Mouse (Mus musculus): ENCODE measurements around the gene Brd3.

Gene Brd3

DNA sequence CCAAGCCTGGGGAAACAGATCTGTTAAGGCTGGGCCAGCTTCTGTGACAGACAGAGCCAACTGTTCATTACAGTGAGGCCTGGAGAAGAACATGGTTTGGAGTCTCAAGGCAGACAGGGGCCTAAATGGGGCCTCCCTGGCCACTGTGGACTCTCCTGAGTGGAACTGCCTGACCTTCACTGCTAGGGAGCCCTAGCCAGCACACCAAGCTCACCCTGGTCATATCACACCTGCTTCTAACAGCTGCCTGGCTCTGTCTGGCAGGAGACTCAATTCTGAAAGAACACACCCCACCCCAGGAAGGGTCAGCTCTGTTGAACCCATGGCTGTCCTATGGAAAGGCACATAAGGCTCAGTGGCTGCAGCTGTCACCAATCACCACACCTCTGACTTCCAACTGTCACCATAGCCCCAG, 36.3 kb downstream of the Brd3 start:
- DNase-seq (ENCODE audit: low spot score in 2 of 2) = no peak

DNA sequence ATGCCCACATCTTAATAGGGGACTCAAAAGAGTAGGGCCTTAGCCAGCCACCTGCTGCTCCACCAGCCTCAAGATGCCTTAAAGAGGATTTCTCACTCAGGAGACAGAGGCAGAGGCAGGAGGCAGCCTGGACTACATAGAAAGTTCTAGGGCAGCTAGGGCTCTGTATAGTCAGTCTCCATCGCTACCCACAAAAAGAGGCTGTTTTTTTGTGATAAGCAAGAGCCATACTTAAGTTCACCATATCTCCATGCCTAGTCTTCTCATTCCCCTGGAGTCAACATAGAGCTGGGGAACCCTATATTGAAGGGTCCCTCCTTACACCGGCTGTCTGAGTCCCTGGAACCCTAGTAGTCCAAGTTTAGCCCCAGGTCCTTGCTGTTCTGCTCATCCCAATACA, 36.9 kb downstream of the Brd3 start:
- no peak for DNase-seq (ENCODE audit: low spot score in 2 of 2)

DNA sequence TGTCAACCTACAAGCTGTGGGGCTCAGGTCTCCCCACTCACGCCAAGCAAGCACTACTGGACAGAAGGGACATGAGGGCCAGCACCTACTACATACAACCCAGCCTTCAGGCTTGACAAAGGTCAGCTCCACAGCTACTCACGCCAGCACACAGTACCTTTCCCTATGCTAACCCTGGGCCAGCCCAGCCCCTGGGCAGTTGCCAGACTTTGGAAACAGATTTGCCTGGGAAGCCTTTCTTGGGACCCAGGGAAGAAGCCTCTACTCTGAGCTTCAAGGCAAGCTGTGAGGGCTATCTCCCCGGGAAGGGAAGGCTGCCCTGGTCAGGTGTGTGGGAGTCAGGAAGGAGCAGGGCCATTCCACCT, 37.5 kb downstream of the Brd3 start:
- no peak for DNase-seq (ENCODE audit: low spot score in 2 of 2)

DNA sequence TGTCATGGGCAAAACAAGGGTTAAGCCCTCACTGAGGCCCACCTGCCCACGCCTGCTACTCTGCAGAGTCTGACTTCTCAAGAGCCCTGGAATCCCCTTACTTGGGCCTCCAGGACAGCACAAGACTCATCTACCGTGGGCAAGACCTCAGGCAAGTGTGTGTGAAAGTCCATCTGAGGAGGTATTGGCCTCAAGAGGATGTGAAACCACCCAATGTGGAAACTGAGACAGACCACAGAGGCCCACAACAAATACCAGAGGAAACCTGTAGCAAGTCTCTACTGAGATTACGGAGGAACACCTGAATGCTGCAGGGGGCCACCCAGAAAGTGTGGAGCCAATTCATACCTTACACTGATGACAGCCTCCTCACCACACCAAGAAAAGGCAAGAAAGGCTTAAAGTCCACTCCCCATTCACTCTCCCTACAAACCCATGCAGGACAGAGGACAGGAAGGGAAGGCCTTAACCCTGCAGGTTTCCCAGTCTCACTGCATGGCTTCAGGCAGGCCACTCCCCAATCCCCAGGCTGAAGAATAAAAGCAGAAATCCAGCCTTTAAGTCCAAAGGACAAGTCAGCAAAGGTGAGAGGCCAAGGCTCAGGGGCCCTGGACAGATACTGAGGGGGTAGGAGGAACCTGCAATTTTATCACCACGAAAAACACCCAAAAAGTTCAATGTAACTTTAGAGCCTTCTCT, 38.0 kb downstream of the Brd3 start:
- no peak for DNase-seq (ENCODE audit: low spot score in 2 of 2)

DNA sequence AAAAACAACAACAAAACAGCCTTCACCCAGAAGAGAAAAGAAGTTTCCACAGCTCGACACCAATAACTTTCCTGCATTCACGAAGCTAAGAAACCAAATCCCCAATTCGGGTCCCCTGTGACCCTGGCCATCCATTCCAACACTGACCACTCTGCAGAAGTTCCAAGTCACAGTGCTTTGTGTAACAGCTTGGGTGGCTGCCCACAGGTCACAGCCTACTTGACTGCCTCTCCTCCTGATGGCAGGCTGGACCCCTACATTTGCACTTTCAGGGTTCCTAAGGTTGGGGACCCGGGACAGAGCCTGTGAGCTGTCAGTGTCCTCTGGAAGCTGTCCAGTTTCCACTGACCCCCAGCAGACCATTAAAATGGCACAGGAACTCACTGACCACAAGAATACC, 44.6 kb downstream of the Brd3 start:
- DNase-seq (ENCODE audit: low spot score in 2 of 2) = no peak

DNA sequence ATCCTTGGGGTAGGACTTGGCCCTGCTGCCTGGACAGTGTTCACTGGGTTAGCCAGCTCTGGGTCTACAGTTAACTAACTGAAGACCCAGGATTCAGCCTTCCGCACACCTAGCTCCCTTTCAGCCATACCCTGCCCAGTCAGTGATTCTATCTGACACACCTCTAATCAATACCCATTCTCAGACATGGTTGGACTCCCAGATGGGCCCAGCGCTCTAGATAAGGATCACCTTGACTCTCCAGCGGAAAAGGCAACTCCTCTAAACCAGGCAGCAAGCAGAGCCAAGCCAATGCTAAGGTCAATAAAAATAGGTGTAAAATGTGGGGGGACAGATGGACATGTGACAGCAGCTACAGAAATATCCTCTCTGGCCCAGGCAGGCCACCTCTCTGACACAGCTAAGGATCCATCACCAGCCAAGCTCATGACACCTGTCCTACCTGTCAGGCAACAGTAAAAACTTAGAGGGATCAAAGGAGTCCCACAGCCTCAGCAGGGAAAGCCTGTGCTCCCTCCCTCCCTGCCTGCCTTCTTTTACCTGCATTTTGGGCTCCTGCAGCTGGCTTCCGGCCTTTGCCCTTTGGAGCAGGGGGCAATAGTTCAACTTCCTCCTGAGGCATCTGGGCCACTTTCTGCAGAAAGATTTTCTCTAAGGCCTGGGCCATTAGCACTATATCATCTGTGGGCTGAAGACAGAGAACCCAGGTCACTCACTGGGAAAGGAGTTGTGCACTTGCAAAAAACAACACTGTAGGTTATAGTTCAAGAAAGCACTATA, 45.4 kb downstream of the Brd3 start:
- no peak for DNase-seq (ENCODE audit: low spot score in 2 of 2)

DNA sequence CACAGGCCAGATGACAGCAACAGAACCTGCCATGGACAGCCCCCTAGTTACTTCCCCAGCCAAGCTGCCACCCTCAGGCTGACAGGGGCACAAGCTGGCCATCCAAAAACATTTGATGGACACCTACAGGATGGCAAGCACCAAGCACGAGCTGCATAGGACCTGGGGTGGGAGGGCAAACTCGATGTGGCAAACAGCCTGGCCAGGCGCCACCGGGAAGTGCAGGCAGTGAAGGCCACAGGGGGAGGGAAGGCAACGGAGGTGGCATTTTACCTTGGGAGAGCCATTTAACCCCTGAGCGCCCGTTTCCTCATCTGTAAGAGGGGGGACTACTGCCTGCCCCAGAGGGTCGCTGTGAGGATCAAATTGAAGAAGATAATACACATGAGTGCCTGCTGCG, 46.8 kb downstream of the Brd3 start:
- DNase-seq (ENCODE audit: low spot score in 2 of 2) = no peak

DNA sequence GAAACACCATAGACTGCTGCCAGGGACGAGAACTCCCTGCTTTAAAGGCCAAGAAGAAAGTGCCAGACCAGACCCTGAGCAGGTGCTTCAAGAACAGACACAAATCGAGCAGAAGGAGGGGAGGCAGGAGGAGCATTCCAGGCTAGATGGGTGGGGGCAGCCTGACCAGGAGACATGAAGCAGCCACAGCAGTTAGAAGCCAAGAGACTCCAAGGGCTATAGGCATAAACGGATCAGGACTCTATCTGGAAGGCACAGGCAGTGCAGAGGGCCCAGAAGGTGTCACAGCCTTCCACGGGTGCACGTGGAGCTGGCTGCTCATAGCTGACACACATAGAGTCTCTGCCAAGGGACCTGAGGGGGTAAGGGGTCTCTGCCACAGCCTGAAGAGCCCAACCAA, 47.3 kb downstream of the Brd3 start:
- no peak for DNase-seq (ENCODE audit: low spot score in 2 of 2)

DNA sequence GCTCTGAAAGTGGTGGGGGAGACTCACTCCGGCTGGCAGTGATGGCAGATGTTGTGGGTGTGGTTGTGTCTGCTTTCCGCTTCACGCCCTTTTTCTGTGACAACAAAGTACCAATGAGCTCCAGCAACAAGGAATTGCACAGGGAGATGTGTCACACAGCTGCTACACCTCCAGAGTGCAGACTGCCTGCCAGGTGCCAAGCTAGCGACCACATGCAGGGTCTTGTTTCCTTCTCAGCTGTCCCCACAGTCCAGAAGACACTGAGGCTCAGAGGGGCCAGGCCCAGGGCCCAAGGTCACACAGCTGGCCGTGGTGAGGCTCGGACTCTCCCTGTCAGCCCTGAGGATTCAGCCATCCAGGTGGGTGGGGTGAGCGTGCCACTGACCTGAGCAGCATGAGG, 47.7 kb downstream of the Brd3 start:
- no peak for DNase-seq (ENCODE audit: low spot score in 2 of 2)

DNA sequence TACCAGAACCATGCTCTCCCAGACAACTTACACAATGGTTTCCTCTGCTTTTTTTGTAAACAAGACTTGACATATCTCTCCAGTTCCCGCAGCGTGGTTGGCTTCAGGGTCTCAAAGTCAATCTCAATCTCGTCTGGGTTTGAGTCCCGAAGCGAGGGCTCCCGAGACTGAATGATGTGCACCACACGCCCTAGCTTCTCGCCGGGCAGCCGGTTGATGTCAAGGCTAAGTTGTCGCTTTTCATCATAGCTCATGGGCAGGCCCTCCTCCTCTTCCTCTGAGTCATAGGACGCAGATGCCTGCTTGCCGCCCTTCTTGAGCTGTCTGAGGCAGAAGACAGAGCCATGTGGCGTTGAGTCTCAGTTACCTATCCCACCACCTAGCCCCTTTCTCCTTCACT, 57.2 kb downstream of the Brd3 start:
- DNase-seq (ENCODE audit: low spot score in 2 of 2) = no peak

DNA sequence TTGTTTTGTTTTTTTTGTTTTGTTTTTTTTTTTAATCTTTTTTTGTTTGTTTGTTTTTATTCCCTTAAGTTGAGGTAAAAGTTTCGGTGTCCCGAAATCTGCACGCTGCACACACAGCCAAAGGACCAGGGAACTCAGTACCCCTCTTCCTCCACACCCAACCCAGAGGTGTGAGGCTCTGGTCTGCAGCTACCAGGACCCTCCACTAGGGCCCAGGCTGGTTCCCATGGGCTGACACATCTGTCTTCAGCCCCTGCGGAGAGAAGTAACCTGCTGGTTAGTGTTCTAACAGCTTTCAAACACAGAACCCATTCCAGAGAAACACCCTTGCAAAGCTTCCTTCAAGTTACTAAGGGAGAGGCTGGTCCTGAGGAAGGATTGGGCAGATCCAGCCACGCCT, 59.7 kb downstream of the Brd3 start:
- no peak for DNase-seq (ENCODE audit: low spot score in 2 of 2)

DNA sequence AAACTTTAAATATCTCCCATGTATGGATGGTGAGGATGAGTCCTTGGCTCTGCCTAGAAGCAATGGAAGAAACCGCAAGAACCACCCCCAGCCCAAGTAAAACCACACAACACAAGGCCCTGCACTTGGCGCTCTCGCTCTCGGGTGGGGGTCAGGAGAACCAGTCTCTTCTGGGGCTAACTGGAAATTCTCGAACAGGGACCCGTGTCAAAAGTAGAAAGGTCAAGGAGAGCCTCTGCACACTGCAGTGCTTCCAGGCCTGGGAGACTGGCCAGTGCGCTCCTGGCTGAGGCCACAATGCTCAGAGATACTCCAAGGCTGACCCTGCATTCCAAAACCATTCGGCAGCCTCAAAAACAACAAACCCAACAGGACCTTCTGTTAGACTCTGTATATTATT, 60.6 kb downstream of the Brd3 start:
- no peak for DNase-seq (ENCODE audit: low spot score in 2 of 2)

DNA sequence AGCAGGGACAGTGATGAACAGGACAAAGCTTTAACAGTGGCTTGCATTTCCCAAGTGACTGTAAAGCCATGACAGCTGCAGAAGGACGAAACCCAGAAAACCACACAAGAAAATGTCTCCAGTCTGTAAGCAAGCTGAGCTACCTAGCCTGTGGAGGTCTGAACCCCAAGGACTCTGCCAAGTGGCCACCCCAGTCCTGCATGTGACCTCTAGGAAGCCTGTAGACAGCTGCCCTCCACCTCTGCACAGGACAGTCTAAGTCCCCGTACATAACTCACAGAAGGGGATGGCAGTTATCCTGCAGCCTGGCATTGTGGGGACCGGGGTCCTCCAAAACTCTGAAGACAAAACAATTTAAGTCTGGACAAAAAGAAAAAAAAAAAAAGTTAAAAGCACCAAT, 61.6 kb downstream of the Brd3 start:
- DNase-seq (ENCODE audit: low spot score in 2 of 2) = no peak

DNA sequence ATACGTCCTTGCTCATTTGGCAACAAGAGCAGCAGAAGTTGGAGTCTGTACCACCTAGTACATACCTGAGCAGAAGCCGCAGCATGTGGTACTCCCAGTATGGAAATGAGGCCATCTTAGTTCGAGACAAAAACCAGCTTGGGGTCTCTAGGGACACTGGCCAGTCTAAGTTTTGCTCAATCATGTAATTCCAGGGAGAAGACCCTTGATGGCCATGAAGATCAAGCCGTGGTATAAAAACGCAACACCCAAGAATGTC, 64.1 kb downstream of the Brd3 start:
- no peak for DNase-seq (ENCODE audit: low spot score in 2 of 2)

DNA sequence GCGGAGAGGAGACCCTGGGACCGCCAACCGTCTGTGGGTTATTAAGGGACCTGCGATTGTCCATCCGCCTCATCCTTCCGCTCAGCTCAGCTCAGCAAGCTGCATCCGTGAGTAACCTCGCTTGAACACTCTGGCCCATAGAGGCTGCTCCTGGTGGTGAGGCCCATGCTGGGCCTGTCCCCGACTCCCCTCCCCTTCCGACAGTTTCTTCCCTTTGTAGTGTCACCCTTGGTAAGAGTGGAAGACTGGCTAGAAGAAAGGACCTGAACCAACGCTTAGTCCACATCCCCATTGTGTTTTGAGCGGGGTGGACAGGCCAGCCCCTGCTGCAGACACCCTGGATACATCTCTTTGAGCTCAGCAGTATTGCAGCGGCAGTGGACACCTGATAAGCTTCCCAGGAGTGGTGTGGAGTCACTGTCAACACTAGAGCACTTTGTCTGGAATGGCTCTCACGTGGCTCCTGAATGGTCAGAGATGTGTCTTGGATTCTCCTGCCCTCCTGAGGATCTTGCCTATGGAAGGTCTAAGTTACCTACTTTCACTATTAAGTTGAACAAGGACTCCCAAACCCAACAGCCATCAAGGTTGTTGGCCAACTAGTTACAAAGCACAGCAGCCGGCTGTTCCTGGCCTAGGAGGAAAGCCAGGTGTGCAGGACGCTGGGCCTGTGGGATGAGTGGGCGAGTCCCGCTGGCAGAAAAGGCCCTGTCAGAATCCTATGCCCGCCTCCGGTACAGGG, 64.6 kb downstream of the Brd3 start:
- no peak for DNase-seq (ENCODE audit: low spot score in 2 of 2)

DNA sequence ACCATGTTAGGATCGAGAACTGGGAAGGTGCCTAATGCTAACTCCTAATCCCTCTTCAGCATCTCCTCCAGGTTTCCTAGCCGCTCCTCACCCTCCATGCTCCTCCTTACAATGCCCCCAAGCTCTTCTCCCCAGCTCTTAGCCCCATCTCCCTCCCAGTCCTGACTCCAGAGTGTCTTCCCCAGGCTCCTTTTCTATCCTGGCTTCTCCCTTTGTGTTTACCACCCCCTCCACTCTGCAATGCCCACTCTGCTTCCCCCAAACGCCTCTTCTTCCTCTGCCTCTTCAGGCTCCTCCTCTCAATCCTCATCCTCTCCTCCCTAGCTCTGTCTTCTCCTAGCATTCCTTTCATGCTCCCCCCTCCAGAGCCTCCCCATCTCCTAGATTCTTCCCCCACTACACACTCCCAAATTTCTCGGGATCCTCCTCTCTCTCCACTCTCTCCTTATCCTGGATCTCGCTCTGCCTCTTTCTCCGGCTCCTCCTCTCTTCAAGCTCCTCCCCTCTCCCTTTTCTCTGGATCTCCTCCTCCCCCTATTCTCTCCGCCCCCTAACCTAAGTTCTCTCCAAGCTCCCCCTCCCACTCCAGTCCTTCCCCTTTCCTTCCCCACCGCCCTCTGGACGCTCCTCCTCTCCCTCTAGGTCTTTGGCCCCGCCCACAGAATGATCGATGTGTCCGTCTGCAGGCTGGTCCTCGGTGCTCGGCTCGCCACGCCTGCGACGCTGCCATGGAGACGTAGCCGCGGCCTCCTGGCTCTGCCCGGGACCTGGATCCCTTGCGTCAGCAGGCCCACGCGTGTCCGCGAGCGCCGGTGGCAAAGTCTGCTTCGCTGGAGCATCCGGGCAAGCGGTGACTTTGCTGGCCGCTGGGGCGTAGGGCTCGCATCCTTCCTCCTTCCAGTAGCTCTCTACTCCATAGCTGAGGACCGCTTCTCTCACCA, 65.4 kb downstream of the Brd3 start, which contains the start of gene Brd3os:
Gene Brd3os, plus strand, starts transcription at position 558 of the 941 bp plus-strand sequence.
- peak; percentile 84 to 93 for DNase-seq (ENCODE audit: low spot score in 2 of 2)

DNA sequence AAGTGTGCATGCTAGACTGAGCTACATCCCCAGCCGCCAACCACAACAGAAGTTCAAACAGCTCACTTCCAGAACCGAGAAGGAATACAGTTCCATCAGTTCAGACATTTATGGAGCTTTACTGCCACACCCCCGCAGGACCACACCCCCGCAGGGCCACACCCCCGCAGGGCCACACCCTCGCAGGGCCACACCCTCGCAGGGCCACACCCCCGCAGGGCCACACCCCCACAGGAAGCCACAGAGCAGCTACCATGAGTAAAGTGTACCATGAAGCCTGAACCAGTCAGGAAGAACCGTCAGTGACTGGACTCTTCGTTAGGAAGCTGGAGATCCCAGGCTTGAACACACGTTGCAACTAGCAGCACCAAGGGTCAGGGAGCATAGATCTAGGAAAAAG, 69.2 kb downstream of the Brd3 start:
- no peak for DNase-seq (ENCODE audit: low spot score in 2 of 2)

DNA sequence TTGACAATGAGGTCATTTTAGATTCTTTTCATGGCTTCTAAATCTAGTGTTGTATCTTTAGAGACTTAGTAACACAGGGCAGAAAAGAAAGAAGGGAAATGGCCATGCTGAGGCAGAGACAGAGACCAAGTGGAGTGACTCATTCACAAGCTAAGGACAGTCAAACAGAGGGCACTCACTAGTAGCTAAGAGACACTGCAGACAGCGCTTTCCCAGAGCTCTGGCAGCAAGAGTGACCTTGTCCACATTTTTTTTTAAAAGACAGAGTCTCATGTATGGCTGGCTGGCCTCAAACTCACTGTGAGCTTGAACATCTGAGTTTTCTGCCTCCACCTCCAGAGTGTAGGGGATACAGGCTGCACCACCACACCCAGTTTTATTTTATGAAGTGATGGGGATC, 69.6 kb downstream of the Brd3 start:
- DNase-seq (ENCODE audit: low spot score in 2 of 2) = no peak

DNA sequence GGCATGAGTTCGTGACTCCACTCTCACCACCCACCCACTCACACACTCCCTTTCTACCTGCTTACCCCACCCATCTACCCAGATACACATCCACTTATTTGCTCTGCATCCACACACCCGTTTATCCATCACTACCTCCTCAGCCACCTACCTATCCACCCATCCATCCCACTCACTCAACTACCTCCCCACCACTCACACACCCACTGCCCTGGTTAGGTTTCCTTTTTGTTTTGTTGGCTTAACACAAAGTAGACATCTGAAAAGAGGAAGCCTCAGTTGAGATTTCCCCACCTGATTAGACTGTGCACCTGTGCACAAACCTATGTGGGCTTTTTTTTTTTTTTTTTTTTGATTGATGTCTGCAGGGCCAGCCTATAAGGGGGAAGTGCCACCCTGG, 74.9 kb downstream of the Brd3 start:
- DNase-seq (ENCODE audit: low spot score in 2 of 2) = no peak

DNA sequence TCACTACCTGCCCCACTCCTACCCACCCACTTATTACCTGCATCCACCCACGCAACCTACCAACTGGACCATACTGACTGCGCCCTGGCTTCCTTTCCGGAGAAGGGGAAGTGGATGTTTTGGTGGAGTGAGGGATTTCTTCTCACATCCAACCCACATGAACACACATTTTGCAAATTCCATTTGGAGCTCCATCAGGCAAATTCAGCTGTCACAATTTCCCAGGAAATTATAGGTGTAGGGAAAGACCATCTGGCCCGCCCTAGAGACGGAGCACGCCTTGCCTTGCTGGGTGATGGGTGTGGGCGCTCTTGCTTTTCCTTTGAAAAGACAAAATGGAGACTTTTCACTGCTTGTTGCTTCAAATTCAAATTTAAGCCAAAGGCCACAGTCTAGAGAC, 76.8 kb downstream of the Brd3 start:
- no peak for DNase-seq (ENCODE audit: low spot score in 2 of 2)

DNA sequence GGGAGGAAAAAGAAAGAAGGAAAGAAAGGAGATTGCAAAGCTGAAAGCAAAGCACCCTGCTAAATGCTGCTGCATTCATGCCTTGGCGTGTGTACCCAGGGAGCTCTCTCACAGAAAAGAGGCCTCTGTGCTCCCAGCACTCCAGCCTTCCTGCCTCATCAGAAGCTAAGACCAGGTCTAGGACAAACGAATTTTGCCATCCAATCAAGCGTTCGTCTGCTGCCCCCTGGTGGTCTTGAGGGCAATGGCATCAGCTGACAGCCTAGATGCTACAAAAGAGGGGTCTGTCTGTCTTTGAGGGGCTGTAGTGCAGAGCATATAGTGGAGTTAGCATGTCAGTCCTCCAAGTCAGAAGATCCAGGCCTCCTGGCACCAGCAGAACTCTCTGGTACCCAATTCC, 79.4 kb downstream of the Brd3 start:
- DNase-seq (ENCODE audit: low spot score in 2 of 2) = peak; percentile 74 to 77

DNA sequence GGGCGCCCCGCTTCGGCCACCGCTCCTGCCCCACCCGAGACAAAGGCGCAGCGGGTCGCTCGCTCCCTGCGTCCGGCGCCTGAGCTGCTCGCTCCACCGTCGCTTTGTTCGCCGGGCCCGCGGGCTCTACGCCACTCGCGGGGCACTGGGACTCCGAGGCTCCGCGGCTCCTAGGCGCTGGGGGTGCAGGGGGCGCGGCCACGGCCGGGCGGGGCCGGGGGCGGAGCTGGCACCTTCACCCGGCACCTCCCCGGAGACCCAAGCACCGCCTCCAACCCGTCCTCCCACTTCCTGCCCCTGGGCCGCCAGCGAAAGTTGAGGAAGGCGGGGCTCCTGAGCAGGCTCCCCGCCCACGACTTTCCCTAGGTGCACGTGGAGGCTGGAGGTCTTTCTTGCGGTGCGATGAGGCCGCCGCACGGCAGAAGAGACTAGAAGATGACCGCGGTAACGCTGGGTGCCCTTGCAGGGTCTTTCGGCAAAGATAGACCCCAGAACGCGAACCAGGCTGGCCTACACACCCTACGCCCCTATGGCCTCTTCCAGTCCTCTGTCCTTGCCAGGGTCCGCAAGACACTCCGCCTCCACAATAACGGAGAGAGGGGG, 80.5 kb downstream of the Brd3 start, which contains the start of gene Vav2:
Gene Vav2, minus strand, starts transcription at position 179 of the 603 bp plus-strand sequence.
- peak; percentile 87 to 93 for DNase-seq (ENCODE audit: low spot score in 2 of 2)
